Mouse (Mus musculus) embryonic facial prominence, embryonic 10.5 days (tissue): Measurements from ENCODE around the gene Gigyf1. TPM values are rescaled to one million over a fixed set of nuclear protein-coding genes. Genes with fewer than 3 reads are reported as not detected.

Source experiments
- DNase-seq: peaks from one replicate; pipeline ENCODE4 v3.0.0-alpha.2; 2017; ENCODE audit warnings: low spot score
- H3K27ac ChIP-seq: fragments of 300-500 bp; sonication (generic); replicated peaks from 2 replicates; pipeline ENCODE4 v1.5.1; 2016; ENCODE audit warnings: mild to moderate bottlenecking
- H3K27me3 ChIP-seq: fragments of 300-500 bp; sonication (generic); replicated peaks from 2 replicates; pipeline ENCODE4 v1.6.1; 2016; ENCODE audit warnings: low read depth, mild to moderate bottlenecking; ENCODE audit not compliant: poor library complexity, severe bottlenecking
- H3K36me3 ChIP-seq: fragments of 300-500 bp; sonication (generic); replicated peaks from 2 replicates; pipeline ENCODE4 v1.6.1; 2016; ENCODE audit warnings: mild to moderate bottlenecking, moderate library complexity
- H3K4me1 ChIP-seq: fragments of 300-500 bp; sonication (generic); 2 replicates; pipeline ENCODE4 v1.6.1; 2016
- H3K4me3 ChIP-seq: fragments of 300-500 bp; sonication (generic); 2 replicates; pipeline ENCODE4 v1.5.1; 2016; ENCODE audit warnings: mild to moderate bottlenecking, moderate library complexity
- H3K9me3 ChIP-seq: fragments of 300-500 bp; sonication (generic); 2 replicates; pipeline ENCODE4 v1.6.1; 2016; ENCODE audit warnings: mild to moderate bottlenecking
- whole genome bisulfite sequencing: fragments of 180-500 bp; shearing (Covaris S2); methylation state at CpG from one replicate; pipeline ENCODE4 v1.1.7; 2016; 5-methylcytosine and 5-hydroxymethylcytosine counted together
- polyA plus RNA-seq: library from polyadenylated mRNA; unstranded; fragments of >200 nt; fragmentation: Nextera tagmentation; extraction: Ambion mirVana; gene quantifications from 2 replicates; pipeline ENCODE4 v1.2.1, GENCODE M21; 2016

The Gigyf1 gene
- polyA plus RNA-seq, 1 experiment from 2014 or later, result 15.3 TPM

- peaks cover 17% of the 10 kb centered on the region for H3K4me1 ChIP-seq
- DNase-seq, result peak; percentile 99
- H3K27ac ChIP-seq, result peak within 1 kb of the TSS; percentile 97
- H3K9me3 ChIP-seq, result no peaks in the 10 kb centered on the region
- H3K36me3 ChIP-seq, result peaks cover 18% of the 10 kb centered on the region
- H3K4me3 ChIP-seq, result peak within 1 kb of the TSS; percentile 79
- no peaks in the 10 kb centered on the region for H3K27me3 ChIP-seq
- WGBS, result 3% methylated on average over 64 of the region's 64 CpGs
Observed at GRCm38 (mm10) chr5:137501709-137502666, 16.4 kb upstream of the Gigyf1 start, which contains the start of gene Pop7. Pop7 (minus strand) TSS chr5:137502518.

- peak overlapping the region; percentile 79 for H3K4me3 ChIP-seq
- WGBS, result 1% methylated on average over 30 of the region's 30 CpGs
- H3K27me3 ChIP-seq, result no peaks in the 10 kb centered on the region
- peak overlapping the region; percentile 97 for H3K27ac ChIP-seq
- no peaks in the 10 kb centered on the region for H3K9me3 ChIP-seq
- DNase-seq, result peak; percentile 90
- H3K4me1 ChIP-seq, result peaks cover 17% of the 10 kb centered on the region
- H3K36me3 ChIP-seq, result peaks cover 18% of the 10 kb centered on the region
Observed at GRCm38 (mm10) chr5:137502667-137503110, 15.7 kb upstream of the Gigyf1 start.

GRCm38 (mm10) chr5:137504041-137504440 is 14.3 kb upstream of the Gigyf1 start:
- Histone ChIP-seq H3K27me3 (no peaks in the 10 kb centered on the region), H3K4me3 (no peak overlapping the region), H3K9me3 (no peaks in the 10 kb centered on the region), H3K27ac (no peak overlapping the region), H3K36me3 (peaks cover 18% of the 10 kb centered on the region), H3K4me1 (peaks cover 17% of the 10 kb centered on the region)
- DNase-seq, result no peak
- 87% methylated on average over 6 of the region's 6 CpGs for WGBS

GRCm38 (mm10) chr5:137510014-137510501 is 8.3 kb upstream of the Gigyf1 start:
- DNase-seq, result peak; percentile 89
- peak overlapping the region; percentile 99 for H3K4me3 ChIP-seq
- 1% methylated on average over 52 of the region's 52 CpGs for WGBS
- H3K27me3 ChIP-seq, result no peaks in the 10 kb centered on the region
- H3K4me1 ChIP-seq, result peaks cover 46% of the 10 kb centered on the region
- no peaks in the 10 kb centered on the region for H3K9me3 ChIP-seq
- H3K27ac ChIP-seq, result peak overlapping the region; percentile 99
- H3K36me3 ChIP-seq, result peaks cover 21% of the 10 kb centered on the region

GRCm38 (mm10) chr5:137510573-137511390 is 7.6 kb upstream of the Gigyf1 start:
- Histone ChIP-seq H3K4me1 (peaks cover 47% of the 10 kb centered on the region), H3K27ac (peak overlapping the region; percentile 99), H3K4me3 (peak overlapping the region; percentile 99), H3K27me3 (no peaks in the 10 kb centered on the region), H3K36me3 (peaks cover 23% of the 10 kb centered on the region), H3K9me3 (no peaks in the 10 kb centered on the region)
- DNase-seq, result no peak
- WGBS, result 1% methylated on average over 77 of the region's 83 CpGs

GRCm38 (mm10) chr5:137511706-137512105 is 6.6 kb upstream of the Gigyf1 start:
- 80% methylated on average over 3 of the region's 3 CpGs for WGBS
- H3K4me3 ChIP-seq, result peak overlapping the region; percentile 99
- no peaks in the 10 kb centered on the region for H3K27me3 ChIP-seq
- H3K9me3 ChIP-seq, result no peaks in the 10 kb centered on the region
- no peak for DNase-seq
- H3K4me1 ChIP-seq, result peaks cover 50% of the 10 kb centered on the region
- peaks cover 24% of the 10 kb centered on the region for H3K36me3 ChIP-seq
- peak overlapping the region; percentile 99; the same call in 1 of the 2 replicates for H3K27ac ChIP-seq

GRCm38 (mm10) chr5:137512847-137513794 is 5.2 kb upstream of the Gigyf1 start:
- Histone ChIP-seq H3K9me3 (no peaks in the 10 kb centered on the region), H3K4me3 (peak overlapping the region; percentile 99; the same call in 1 of the 2 replicates), H3K27me3 (no peaks in the 10 kb centered on the region), H3K4me1 (peaks cover 50% of the 10 kb centered on the region), H3K27ac (no peak overlapping the region), H3K36me3 (peaks cover 38% of the 10 kb centered on the region)
- DNase-seq, result peak; percentile 80
- WGBS, result 77% methylated on average over 11 of the region's 11 CpGs

- H3K27me3 ChIP-seq, result no peaks in the 10 kb centered on the region
- peaks cover 50% of the 10 kb centered on the region for H3K4me1 ChIP-seq
- H3K27ac ChIP-seq, result no peak overlapping the region; the same call in 1 of the 2 replicates
- H3K9me3 ChIP-seq, result no peaks in the 10 kb centered on the region
- no peak for DNase-seq
- WGBS, result 91% methylated on average over 12 of the region's 12 CpGs
- H3K4me3 ChIP-seq, result peak overlapping the region; percentile 30; the same call in 1 of the 2 replicates
- H3K36me3 ChIP-seq, result peaks cover 48% of the 10 kb centered on the region
Observed at GRCm38 (mm10) chr5:137513951-137514721, 4.2 kb upstream of the Gigyf1 start.

GRCm38 (mm10) chr5:137514811-137515210 is 3.5 kb upstream of the Gigyf1 start:
- Histone ChIP-seq H3K36me3 (peaks cover 55% of the 10 kb centered on the region), H3K27me3 (no peaks in the 10 kb centered on the region), H3K4me3 (no peak overlapping the region), H3K4me1 (peaks cover 47% of the 10 kb centered on the region), H3K9me3 (no peaks in the 10 kb centered on the region), H3K27ac (no peak overlapping the region)
- 93% methylated on average over 3 of the region's 3 CpGs for WGBS
- no peak for DNase-seq

GRCm38 (mm10) chr5:137519691-137520550 is 1.6 kb downstream of the Gigyf1 start:
- no peak overlapping the region for H3K4me3 ChIP-seq

More at GRCm38 (mm10) chr5:137519691-137520550, 1.6 kb downstream of the Gigyf1 start:
- Histone ChIP-seq H3K9me3 (no peaks in the 10 kb centered on the region), H3K27ac (no peak overlapping the region), H3K36me3 (peaks cover 86% of the 10 kb centered on the region), H3K27me3 (no peaks in the 10 kb centered on the region), H3K4me1 (peaks cover 11% of the 10 kb centered on the region)
- no peak for DNase-seq
- WGBS, result 92% methylated on average over 27 of the region's 27 CpGs
